ENCODE assay signal across 7 mouse cellular contexts in genomic region chr2:130449794-130450433, GRCm38 (mm10). TPM values are rescaled to one million over a fixed set of nuclear protein-coding genes. Genes with fewer than 3 reads are reported as not detected.
DNase-seq lines count a peak whose midpoint lies in the region; ATAC-seq lines count a peak whose summit lies in the region.

TSS of gene Ptpra (plus strand) at chr2:130450278.

- H3K36me3 ChIP-seq in embryonic facial prominence, embryonic 10.5 days (replicated peaks): peaks cover 6% of the 10 kb centered on the region
- no peaks in the 10 kb centered on the region for H3K36me3 ChIP-seq in limb, embryonic 11.5 days (ENCODE audit: control insufficient read depth, insufficient read depth, low read length)
- 0 out of 2 replicates have a peak, but pooled peaks cover 10% of the 10 kb centered on the region for H3K36me3 ChIP-seq in midbrain, embryonic 14.5 days (ENCODE audit: control insufficient read depth, insufficient read depth, low read length)

- H3K4me1 ChIP-seq in embryonic facial prominence, embryonic 10.5 days: peaks cover 28% of the 10 kb centered on the region
- peaks cover 8% of the 10 kb centered on the region for H3K4me1 ChIP-seq in limb, embryonic 11.5 days (ENCODE audit: control insufficient read depth, insufficient read depth, low read length)
- H3K4me1 ChIP-seq in midbrain, embryonic 14.5 days (ENCODE audit: control insufficient read depth, insufficient read depth, low read length): peaks cover 19% of the 10 kb centered on the region

- peak within 1 kb of the TSS; percentile 84 for H3K9ac ChIP-seq in limb, embryonic 11.5 days (ENCODE audit: low read length)
- peak within 1 kb of the TSS; percentile 89 for H3K9ac ChIP-seq in midbrain, embryonic 14.5 days (replicated peaks; ENCODE audit: low read length)

- peak within 1 kb of the TSS; percentile 95 for H3K4me3 ChIP-seq in embryonic facial prominence, embryonic 10.5 days
- peak within 1 kb of the TSS; percentile 88 for H3K4me3 ChIP-seq in limb, embryonic 11.5 days (ENCODE audit: low read depth, low read length)
- peak within 1 kb of the TSS; percentile 89 for H3K4me3 ChIP-seq in midbrain, embryonic 14.5 days (replicated peaks; ENCODE audit: low read depth, low read length)

- peak within 1 kb of the TSS; percentile 92 for H3K27ac ChIP-seq in embryonic facial prominence, embryonic 10.5 days (replicated peaks)
- peak within 1 kb of the TSS; percentile 53; the same call in 1 of the 2 replicates for H3K27ac ChIP-seq in limb, embryonic 11.5 days (replicated peaks; ENCODE audit: low read depth, low read length)
- peak within 1 kb of the TSS; percentile 85 for H3K27ac ChIP-seq in midbrain, embryonic 14.5 days (replicated peaks; ENCODE audit: low read depth, low read length)

- peak within 1 kb of the TSS; percentile 74 for H3K4me2 ChIP-seq in limb, embryonic 11.5 days (ENCODE audit: low read depth, severe bottlenecking)
- peak within 1 kb of the TSS; percentile 75 for H3K4me2 ChIP-seq in midbrain, embryonic 14.5 days (ENCODE audit: low read length)

- H3K9me3 ChIP-seq in embryonic facial prominence, embryonic 10.5 days: no peaks in the 10 kb centered on the region
- no peaks in the 10 kb centered on the region for H3K9me3 ChIP-seq in limb, embryonic 11.5 days (ENCODE audit: control insufficient read depth, low read length)
- no peaks in the 10 kb centered on the region for H3K9me3 ChIP-seq in midbrain, embryonic 14.5 days (ENCODE audit: control insufficient read depth, low read length)

- H3K27me3 ChIP-seq in embryonic facial prominence, embryonic 10.5 days (replicated peaks; ENCODE audit: low read depth, poor library complexity, severe bottlenecking): peaks cover 25% of the 10 kb centered on the region
- no peaks in the 10 kb centered on the region for H3K27me3 ChIP-seq in limb, embryonic 11.5 days (ENCODE audit: control insufficient read depth, insufficient read depth, low read length)
- 0 out of 2 replicates have a peak, but pooled peaks cover 5% of the 10 kb centered on the region for H3K27me3 ChIP-seq in midbrain, embryonic 14.5 days (ENCODE audit: control insufficient read depth, insufficient read depth, low read length)

- under 1% methylated on average over 50 of the region's 50 CpGs for WGBS in embryonic facial prominence, embryonic 10.5 days
- WGBS in limb, embryonic 11.5 days: under 1% methylated on average over 41 of the region's 50 CpGs
- WGBS in midbrain, embryonic 14.5 days: under 1% methylated on average over 43 of the region's 50 CpGs

- ATAC-seq in granulocyte monocyte progenitor cell, adult 5-6 weeks (replicated peaks; ENCODE audit: poor library complexity, severe bottlenecking): peak; percentile 94
- peak; percentile 94 for ATAC-seq in limb, embryonic 11.5 days (ENCODE audit: insufficient number of reproducible peaks, low FRiP score, low TSS enrichment, low read depth)
- peak; percentile 96 for ATAC-seq in midbrain, embryonic 14.5 days (ENCODE audit: low FRiP score, low TSS enrichment)

- peak; percentile 96 for DNase-seq in adrenal gland, postnatal 10 days
- peak; percentile 94 for DNase-seq in embryonic facial prominence, embryonic 10.5 days (ENCODE audit: low spot score)
- peak; percentile 93 for DNase-seq in kidney, adult 18-20 months
- peak; percentile 93 for DNase-seq in limb, embryonic 11.5 days (ENCODE audit: low spot score)
- DNase-seq in midbrain, embryonic 14.5 days: peak; percentile 95
- DNase-seq in spleen, adult 18-20 months: peak; percentile 79 to 91

RNA-seq across cellular contexts. Expression of gene Ptpra, which starts in this region (rescaled TPM):
- 100 to 1,000 TPM in 1 of 2 experiments, 10 to 100 TPM in 1; 92.2 to 106 TPM for total RNA-seq in adrenal gland, postnatal 10 days (2021)
- 81.1 and 82.7 TPM in 2 replicates for polyA plus RNA-seq in embryonic facial prominence, embryonic 10.5 days (2016; fragmentation: Nextera tagmentation; extraction: Ambion mirVana)
- 68.9 and 76.2 TPM in 2 replicates for total RNA-seq in granulocyte monocyte progenitor cell, adult 5-6 weeks (2014; fragmentation: Nextera tagmentation)
- 118 and 138 TPM in 2 replicates for total RNA-seq in granulocyte monocyte progenitor cell, adult 5-6 weeks (2017)
- polyA plus RNA-seq in limb, embryonic 11.5 days (2014; fragmentation: Nextera tagmentation; extraction: Ambion mirVana): 88.6 and 98.5 TPM in 2 replicates
- 119 and 156 TPM in 2 replicates for polyA plus RNA-seq in midbrain, embryonic 14.5 days (2014; fragmentation: Nextera tagmentation; extraction: Ambion mirVana)

Comparison
In these comparisons a context has a peak if more than half of its experiments do, and no peak if none do; other contexts are left out.
1. Peak in every context shown above with its lines: DNase-seq, ATAC-seq, H3K4me3 ChIP-seq and H3K27ac ChIP-seq.